Mouse (Mus musculus): ENCODE measurements around the gene Sytl1.
A peak's percentile ranks its signal among the peaks of the same experiment; 100 is the strongest.

The Sytl1 gene

GRCm38 (mm10) chr4:133278067-133278466 lies 15.2 kb upstream of the Sytl1 start:
- no peak for DNase-seq

- peak; percentile 97 for DNase-seq
Observed at GRCm38 (mm10) chr4:133277104-133278026, 14.5 kb upstream of the Sytl1 start, which contains the start of gene Tmem222. Gene Tmem222 (minus strand): TSS chr4:133277792.

- no peak for DNase-seq
Observed at GRCm38 (mm10) chr4:133270929-133271328, 8.0 kb upstream of the Sytl1 start.

DNA sequence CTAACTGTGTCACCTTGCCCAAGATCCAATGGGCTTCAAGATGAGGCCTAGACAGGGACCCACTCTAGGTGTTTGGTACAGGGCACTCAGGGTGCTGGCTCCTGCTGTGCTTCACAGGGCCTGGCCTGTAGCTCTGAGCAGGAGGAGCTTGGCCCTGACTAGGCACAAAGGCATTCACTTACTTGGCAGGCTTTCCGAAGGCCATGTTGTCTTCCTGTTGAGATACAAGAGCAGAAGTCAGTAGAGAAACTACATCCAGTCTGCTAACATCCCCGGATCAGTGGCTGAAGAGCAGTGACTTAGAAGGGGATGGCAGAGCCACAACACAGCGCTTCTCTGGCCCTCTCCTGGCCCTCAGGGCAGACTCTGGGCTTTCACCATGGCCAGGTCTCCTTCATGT lies 6.7 kb upstream of the Sytl1 start:
- DNase-seq, result peak; percentile 17

- DNase-seq, result no peak
Observed at GRCm38 (mm10) chr4:133268931-133269330, 6.0 kb upstream of the Sytl1 start.

DNA sequence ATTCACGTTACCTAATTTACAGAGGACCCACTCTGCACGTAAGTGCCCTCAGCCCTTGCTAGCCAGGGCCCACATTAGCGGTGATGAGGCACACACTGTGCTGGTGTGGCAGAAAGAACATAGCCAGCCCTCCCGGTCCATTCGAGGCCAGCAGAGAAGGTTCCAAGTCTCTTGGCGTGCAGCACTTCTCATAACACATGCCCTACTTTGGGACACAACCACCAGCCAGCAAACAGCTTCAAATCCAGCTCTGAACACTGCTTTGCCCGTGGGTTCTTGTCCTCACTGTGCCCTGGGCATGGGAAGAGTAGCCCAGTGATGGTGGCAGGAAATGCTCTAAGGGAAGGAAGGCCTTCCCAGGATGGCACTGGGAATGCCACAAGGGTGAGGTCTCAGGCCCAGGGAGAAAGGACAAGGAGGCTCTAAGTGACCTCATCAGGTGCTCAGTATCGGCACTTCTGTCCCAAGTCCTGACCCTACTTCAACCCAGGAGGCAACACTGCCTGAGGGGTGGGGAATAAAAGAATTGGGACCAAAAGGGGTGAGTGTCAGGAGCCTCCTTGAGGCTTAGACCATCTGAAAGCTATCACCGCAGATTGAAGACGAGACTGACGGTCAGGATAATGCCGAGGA lies 3.5 kb upstream of the Sytl1 start:
- DNase-seq, result no peak

DNA sequence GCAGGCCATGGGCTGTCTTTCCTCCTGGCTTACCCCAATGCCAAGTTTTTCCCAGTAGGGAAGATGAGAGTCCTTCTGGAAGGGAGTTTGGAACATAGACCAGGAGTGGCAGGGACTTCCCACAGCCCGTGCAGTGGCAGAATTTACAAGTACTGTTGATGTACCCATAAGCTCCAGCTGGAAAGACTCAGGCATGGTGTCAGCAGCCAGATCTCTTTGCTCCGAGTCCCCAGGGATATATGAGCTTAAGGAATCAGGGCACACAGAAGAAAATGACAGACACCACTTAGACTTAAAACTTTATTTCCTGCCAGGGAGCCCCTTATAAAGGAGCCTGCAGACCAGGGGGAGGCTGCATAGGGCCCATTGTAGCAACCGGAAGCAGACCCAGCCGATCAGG lies 2.8 kb upstream of the Sytl1 start:
- no peak for DNase-seq

- no peak for DNase-seq
Observed at GRCm38 (mm10) chr4:133265297-133265696, 2.4 kb upstream of the Sytl1 start.

DNA sequence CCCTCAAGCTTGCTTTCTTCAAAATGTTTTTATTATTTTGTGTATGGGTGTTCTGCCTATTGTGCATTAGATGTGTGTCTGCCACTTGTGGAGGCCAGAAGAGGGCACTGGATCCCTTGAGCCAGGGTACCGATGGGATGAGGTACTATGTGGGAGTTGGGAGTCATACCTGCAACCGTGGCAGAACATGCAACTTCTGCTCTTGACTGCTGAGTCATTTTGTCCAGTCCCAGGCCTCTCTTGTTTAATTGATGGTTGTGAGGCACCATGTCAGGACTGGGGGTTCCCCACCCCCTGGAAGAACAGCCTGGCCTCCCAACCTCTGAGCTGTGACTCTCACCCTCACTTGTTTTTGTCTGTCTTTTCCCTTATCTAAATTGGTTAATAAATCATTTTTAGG lies 1.6 kb upstream of the Sytl1 start:
- no peak for DNase-seq

GRCm38 (mm10) chr4:133263756-133264155 lies 843 bp upstream of the Sytl1 start:
- DNase-seq, result no peak

DNA sequence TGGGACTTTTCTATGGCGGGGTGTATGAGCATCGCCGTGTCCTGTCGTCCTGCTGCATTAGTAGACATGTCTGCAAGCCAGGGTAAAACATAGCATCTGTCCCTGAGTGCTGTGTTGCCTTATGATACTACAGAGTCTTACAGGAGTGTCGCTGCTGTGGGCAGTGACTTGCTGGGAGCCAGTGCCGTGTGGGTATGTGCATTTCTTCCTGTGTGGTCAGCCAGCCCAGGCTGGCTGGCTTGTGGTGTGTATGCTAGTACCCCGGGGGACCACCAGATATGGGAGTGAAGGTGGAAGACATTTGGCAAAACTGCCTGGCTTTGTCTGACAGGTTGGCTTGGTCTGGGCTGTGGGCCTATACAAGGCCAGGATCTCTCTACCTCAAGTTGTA lies 543 bp downstream of the Sytl1 start:
- no peak for DNase-seq

DNA sequence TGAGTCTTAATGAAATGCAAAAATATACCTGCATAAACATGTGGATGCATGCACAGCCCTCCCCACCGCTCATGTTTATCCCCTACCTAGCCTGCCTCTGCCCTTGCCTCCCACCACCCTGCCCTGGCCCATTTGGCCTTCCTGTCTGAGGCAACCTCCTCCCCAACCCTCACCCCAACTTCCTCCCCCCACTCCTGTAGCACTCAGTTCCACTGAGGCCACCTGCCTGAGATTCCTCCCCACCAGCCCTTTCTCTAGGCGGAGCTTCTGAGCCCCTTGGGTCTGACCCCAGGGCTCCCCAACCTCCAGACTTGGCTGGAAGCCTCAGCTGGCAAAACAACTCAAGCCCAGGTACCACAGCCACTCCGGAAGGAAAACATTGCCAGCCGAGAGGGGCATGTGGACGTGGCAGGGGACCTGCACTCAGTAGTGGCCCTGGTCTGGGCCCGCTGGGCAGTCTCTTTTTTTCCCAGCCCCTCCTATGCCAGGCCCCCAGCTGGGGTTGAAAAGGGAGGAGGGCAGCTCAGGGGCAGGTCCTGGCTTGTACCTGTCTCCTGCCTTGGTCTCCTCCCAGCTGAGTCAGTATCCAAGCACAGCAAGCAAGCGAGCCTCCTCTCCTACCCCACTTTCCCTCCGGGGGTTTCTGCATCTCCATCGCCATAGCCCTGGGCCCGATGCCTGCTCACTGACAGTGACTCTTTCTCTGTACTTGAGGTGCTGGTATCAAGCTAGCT lies 1.1 kb downstream of the Sytl1 start:
- no peak for DNase-seq

DNA sequence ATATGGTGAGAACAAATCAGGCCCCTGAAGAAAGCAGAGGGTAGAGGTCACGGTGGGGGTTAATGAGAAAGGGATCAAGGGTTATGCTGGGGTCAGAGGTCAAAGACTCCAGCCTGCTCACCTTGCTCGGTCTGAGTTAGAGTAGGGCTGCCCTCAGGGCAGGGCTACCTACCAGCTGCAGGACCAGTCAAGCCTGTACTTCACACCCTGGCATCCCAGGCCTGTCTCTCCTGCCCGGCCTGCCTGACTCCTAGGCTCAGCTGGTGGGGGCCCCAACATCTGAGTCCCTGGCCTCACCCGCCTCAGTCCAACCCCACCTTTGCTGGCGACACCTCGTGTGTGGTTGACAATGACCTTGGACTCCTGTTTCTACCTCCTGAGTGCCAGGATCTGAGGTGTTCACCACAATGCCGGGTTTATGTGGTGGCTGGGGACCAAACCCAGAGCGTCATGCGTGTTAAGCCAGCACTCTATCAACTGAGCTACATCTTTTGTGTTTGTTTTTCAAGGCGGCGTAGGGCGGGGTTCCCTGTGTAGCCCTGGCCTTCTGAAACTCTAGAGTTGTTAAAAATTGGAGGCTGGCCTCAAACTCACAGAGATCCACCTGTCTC lies 5.0 kb downstream of the Sytl1 start:
- no peak for DNase-seq

- peak; percentile 62 for DNase-seq
Observed at GRCm38 (mm10) chr4:133257230-133257629, 5.7 kb downstream of the Sytl1 start.

DNA sequence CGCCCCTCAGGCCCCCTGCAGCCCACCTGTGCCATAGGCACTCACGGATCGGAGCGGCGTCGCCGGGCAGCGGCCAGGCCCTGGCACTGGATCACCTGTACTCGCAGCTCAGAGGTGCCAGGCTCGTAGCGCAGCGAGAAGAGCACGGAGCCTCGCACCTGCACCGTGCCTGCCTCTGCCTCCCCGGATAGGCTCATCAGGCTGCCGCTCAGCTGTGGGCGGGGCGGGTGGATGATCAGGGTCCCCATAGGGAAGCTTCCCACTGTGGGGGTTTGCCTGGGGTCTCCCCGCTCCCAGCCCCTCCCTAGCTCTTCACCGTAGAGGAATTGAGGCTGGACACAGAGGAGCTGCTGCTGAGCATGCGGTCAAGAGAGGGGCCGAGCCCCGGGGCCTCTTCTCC lies 6.1 kb downstream of the Sytl1 start:
- DNase-seq, result peak; percentile 11

GRCm38 (mm10) chr4:133255392-133255791 lies 7.5 kb downstream of the Sytl1 start:
- no peak for DNase-seq

DNA sequence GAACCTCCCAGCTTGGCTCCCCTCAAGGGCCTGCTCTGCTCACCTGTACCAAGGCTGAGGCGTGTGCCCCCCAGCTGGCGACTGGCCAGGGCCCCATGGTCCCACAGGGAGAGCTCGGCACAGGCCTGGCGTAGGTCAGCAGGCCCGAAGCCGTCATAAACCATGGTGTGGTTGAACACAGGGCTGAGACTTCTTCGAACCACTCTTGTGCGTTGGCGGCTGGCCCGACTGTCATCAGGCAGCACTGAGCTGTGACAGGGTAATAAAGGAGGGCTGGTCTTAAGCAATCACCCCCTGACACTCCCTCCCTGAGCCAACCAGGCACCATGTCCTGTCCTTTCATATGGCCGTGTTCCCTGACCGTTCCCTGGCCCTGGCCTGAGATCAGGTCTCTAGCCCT lies 9.5 kb downstream of the Sytl1 start:
- no peak for DNase-seq

- DNase-seq, result no peak
Observed at GRCm38 (mm10) chr4:133252089-133252488, 10.8 kb downstream of the Sytl1 start.

- DNase-seq, result peak; percentile 29
Observed at GRCm38 (mm10) chr4:133251214-133251613, 11.7 kb downstream of the Sytl1 start.

GRCm38 (mm10) chr4:133250609-133251008 lies 12.3 kb downstream of the Sytl1 start:
- peak; percentile 85 for DNase-seq

GRCm38 (mm10) chr4:133247806-133248449 lies 15.0 kb downstream of the Sytl1 start:
- DNase-seq, result no peak

DNA sequence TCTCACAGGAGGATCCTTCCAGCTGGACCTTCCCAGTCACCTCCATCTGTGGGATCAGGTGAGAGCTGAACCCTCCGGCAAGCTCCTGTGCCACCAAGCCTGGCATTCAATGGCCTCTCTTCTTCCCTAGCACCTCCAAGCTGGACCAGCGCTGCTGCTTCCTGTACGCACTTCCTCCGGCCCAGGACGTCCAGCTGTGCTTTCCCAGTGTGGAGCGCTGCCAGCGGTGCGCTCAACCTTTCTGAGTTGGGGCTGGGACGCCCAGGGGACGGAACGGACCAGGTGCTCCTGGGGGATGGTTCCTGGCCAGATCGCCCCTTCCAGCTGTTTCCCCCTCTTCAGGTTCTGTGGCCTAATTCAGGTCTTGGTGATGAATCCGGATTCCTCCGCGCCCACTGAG lies 15.8 kb downstream of the Sytl1 start:
- DNase-seq, result peak; percentile 44

GRCm38 (mm10) chr4:133244289-133244688 lies 18.6 kb downstream of the Sytl1 start:
- DNase-seq, result no peak

Data from kidney, adult 18-20 months (tissue).